Mouse (Mus musculus): Measurements from ENCODE around the gene C1galt1. TPM values are rescaled to one million over a fixed set of nuclear protein-coding genes. Genes with fewer than 3 reads are reported as not detected.

The C1galt1 gene
- total RNA-seq, 2 experiments from 2014 or later, result 22.3 to 24.6 TPM

DNA sequence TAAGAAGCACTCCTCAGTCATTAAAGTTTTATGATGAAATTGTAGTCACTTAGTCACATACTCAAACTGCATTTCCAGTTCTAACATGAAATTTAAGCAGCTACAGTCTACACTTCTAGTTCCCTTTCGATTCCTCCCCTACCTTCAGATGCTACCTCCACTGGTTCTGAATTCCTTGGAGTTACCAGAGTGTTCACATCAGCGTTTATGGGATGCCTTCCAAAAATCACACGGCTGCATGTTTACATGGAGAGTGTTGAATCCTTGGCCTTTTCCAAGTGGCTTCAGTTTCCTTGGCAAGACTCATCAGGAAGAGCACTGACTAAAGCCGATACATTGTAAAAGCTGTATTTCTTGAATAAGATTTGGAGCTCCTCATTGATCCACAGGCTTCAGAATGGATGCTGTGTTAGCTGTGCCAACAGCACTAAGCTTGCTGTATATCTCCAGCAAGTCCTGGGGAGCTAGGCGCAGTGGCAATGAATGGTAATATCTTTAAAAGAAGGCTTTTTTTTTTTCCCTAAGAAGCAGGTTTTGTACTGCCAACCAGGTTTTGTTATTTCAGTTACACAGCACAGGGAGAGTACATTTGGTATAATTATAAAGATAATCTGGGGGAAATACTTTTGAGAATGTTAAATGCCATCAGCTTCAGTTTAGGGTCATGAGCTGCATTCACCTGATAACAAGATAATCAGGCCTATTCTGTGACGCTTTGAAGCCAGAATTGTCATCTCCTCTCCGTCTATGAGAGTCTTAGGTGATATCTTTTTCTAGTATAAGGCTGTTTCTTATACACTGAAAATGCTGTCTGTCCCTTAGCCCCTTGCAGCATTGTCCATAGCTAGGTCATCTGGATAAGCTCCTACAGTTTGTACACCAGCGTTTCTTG is 13.0 kb downstream of the C1galt1 start:
- no peak for DNase-seq (ENCODE audit: low spot score in 2 of 2)

DNA sequence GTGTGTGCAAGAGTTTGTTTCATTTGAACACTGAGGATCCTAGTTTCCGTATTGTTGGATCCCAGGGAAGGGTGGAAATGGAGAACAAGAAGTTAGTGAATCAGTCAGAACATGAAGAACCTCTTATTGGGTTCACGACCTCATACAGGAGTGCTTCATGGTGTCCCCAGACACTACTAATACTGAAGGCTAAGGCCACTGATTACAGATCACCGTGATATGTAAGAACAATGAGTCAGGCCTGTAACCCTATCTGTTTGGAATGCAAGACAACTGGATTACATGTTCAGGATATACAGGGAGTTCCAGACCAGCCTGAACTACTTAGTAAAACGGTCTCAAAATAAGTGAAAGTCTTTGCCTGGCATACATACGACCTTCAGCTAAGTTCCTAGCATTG is 13.9 kb downstream of the C1galt1 start:
- no peak for DNase-seq (ENCODE audit: low spot score in 2 of 2)

DNA sequence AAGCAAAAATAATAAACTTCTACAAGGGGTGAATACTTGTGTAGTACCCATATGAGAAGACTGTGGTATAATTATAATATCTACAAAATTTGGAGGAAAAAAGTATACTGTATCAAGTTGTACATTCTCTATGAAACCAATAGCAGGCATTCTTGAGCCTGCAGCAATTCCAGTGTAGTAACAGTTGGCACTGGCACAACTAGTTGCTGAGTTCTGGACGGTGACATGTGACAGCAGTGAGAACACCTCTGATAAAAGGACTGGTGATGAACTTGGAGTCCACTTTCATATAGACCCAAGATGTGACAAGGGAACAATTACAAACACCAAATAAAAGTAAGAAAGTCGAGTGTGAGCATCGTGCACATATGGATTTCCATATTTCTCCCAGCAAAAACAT is 14.5 kb downstream of the C1galt1 start:
- DNase-seq (ENCODE audit: low spot score in 2 of 2), result no peak

DNA sequence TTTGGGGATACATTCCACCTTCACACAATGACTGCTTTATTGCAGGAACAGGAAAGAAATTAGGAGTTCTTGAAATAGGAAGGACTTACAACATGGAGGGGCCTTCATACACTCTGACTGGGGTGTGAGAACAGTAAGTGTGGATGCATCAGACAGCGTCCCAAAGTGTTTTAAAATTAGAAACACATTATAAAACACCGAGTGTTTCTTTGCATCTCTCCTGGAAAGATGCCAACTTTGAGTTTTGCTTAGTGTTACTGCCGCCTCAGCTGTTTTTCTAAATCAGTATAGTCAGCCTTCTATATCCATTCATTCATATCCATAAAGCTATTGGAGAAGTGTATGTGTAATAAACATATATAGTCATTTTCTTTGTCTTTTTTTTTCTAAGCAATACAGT is 16.4 kb downstream of the C1galt1 start:
- DNase-seq (ENCODE audit: low spot score in 2 of 2), result no peak

DNA sequence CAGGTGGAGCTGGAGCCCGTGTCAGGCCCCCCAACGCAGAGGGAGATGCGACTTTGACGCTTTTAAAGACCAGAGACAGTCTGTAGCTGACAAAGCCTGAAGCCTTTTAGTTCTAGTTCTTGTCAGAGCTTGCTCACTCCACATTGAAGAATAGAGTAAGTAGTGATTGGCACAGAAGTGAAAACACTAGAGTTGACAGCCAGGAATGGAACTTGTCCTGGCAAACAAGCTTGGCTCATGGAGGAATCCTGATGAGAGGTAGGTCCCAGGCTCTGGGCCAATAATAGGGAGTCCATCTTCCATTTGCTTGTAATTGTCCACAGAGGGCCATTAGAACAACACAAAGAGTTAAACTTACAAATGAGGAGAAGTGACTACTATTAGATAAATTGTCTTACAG is 18.7 kb downstream of the C1galt1 start:
- DNase-seq (ENCODE audit: low spot score in 2 of 2), result no peak

DNA sequence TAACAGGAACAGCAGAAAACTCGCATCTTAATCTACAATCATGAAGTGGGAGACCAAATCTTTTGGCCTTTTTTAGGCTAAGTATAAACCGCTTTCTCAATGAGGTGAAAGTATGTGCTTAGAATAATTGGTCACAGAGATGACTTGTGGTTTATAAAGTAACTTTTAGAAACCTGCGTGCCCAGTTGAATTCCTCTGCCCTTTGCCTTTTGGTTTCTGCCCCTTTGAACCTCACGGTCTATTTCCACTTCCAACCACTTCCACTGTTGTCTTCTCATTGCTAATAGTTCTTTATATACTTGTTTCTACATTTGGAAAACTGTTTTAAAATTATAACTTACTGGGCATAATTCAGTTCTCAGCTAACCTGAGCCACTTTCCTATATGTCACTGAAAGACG is 32.2 kb downstream of the C1galt1 start:
- no peak for DNase-seq (ENCODE audit: low spot score in 2 of 2)

DNA sequence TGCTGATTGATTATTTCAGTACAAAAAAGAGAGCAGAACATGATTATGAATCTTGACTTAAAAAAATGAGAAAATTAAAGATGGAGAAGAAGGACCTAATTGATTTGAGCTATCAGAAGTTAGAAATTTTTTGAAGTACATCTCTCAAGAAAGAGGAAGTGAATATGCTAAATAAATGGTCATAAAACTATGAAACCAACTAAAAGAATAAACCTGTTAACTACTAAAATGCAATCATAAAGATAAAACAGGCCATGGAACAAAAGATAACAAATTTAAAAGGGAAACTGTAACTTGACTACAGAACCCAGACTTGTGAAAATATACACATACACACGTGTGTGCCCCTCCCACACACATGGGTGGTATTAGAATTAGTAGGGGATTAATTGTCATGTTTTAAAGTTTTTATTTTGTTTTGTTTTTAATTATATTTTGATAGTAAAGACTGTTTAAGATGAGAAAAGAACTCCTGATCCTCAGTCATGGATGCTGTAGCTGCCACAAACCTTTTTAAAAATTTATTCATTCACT is 37.0 kb downstream of the C1galt1 start:
- DNase-seq (ENCODE audit: low spot score in 2 of 2), result no peak

DNA sequence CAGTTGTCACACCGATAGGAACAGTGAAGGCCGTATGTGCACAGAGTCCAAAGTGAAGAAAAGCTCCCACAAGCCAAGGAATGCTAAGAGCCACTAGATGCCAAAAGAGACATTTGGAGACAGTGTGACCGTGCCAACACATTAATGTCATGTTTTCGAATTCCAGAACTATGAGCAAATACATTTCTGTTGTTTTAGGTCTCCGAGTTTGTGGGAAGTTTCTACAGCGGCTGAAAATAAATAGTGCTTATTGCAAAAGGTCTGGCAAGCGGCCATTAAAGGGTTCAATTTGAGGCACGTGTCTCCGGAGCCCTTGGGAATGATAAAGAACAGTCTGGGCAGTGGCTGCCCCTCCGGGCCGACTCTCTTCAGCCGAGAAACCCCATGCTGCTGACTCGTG is 37.9 kb downstream of the C1galt1 start:
- peak; percentile 8 to 31 for DNase-seq (ENCODE audit: low spot score in 2 of 2)

DNA sequence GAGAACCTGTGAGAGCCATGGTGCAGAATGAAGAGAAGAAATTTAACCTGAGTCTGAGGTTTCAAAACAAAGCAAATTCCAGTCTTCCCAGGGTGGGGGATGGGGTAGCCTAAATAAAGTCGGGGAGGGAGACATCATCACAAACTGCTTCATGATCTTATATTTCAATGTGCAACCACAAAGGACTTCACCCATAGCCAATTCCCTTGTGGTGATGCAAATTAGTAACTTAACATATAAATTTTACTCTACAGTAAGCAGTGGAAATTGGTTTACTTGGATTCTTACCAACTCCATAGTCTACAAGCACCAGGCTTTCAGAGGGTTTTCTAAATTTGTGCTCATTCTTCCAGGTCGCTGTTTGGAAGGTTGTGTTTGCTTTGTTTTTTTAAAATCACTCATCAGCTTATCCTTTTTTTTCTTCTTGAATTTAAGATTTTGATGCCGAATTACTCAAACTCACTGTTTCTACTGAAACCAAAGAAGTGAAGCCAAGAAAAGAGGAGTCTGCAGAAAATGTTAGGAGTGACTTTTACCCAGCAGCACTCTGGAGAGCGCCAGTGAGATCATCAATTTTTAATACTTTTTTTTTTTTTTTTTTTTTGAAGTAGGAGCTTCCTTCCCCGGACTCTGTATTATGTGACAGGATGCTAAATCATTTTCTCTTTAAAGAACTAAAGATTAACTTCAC is 41.5 kb downstream of the C1galt1 start:
- DNase-seq (ENCODE audit: low spot score in 2 of 2), result no peak

DNA sequence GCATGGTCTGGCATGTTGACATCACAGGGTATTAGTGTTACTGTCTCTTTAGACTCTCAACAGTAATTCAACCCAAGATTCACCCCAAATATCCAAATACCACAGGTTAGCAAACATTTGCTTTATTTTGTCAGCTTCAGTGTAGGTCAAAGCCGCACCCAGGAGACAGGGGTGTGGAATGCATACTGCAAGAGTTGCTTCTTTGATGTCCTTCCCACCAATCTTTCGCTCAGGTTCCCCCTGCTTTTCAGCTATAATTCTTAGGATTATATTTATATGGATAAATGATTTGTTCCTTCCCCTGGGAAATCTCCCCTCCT is 42.0 kb downstream of the C1galt1 start:
- no peak for DNase-seq (ENCODE audit: low spot score in 2 of 2)

DNA sequence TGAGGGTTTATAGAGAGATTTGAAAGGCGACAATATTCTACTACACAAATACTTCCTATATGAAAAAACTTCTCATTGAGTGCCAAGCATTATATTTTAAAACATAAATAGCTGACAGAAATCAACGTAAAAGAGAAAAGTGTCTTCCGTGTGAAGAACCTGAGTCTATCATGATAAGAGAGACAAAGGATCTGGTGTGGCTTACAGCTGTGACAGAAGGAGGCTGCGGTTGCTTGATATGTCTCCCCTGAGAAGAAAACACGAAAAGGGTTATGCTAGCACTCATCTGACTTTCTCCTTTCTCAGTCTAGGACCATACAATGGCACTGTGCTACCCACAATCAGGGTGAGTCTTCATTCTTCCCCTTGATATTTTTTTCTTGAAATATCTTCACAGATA is 51.7 kb downstream of the C1galt1 start:
- DNase-seq (ENCODE audit: low spot score in 2 of 2), result no peak

DNA sequence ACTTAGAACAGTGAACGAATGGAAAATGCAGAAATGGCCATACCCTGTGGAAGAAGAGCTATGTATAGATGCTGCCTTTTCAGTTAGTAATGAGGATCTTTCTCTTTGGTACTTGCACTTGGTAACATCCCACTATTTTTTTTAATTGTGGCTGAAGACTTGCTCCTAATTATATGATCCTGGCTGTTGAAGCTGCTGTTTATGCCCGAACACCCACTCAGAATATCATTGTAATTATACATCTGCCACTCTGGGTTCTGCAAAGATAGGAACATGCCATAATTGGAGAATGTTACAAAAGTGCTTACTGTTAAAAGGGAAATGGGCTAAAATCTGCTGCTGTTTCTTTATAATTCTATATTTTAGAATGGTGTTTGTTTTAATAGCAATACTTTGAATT is 67.4 kb downstream of the C1galt1 start:
- no peak for DNase-seq (ENCODE audit: low spot score in 2 of 2)

Other genes with a start within 250 kb of the C1galt1 start
- gene Asns, start 151.6 kb upstream of the C1galt1 start, total RNA-seq (2021), result 10 to 100 TPM; 29.9 to 34.2 TPM